Mouse (Mus musculus) brown adipose tissue, adult 24 weeks (tissue): Measurements from ENCODE around the gene Pmfbp1. TPM values are rescaled to one million over a fixed set of nuclear protein-coding genes. Genes with fewer than 3 reads are reported as not detected.
"Not testable (repeated sequence)": the region's sequence is repeated elsewhere in the genome, so short reads cannot be mapped to it uniquely, and the experiment has no call there.

Experiments used
- H3K27ac ChIP-seq: fragments of 200-500 bp; replicated peaks from 2 replicates; pipeline ENCODE4 v1.5.1; 2012; ENCODE audit warnings: low read depth, mild to moderate bottlenecking, low read length
- H3K4me1 ChIP-seq: fragments of 200-500 bp; 2 replicates; pipeline ENCODE4 v1.6.1; 2012; ENCODE audit warnings: low read length, mixed read lengths; ENCODE audit not compliant: control insufficient read depth, insufficient read depth, insufficient read length
- H3K4me3 ChIP-seq: fragments of 200-500 bp; 2 replicates; pipeline ENCODE4 v1.5.1; 2012; ENCODE audit warnings: low read depth, mild to moderate bottlenecking, low read length, moderate library complexity; ENCODE audit not compliant: insufficient read depth
- polyA plus RNA-seq: library from polyadenylated mRNA; stranded (reverse); fragments of >200 nt; gene quantifications from 2 replicates; pipeline ENCODE4 v1.2.4, GENCODE M21; 2012; ENCODE audit not compliant: missing spikeins, insufficient read depth, insufficient read length

Pmfbp1 gene
- polyA plus RNA-seq: not detected in 2 replicates

- H3K4me3 ChIP-seq: no peak within 1 kb of the TSS
These were observed at the start of gene Pmfbp1 for GRCm38 (mm10) chr8:109493727-109494126. Pmfbp1 (plus strand) TSS chr8:109494027.

GRCm38 (mm10) chr8:109446896-109447295 is 46.9 kb upstream of the Pmfbp1 start:
- not testable (repeated sequence) for H3K4me3 ChIP-seq, H3K27ac ChIP-seq, H3K4me1 ChIP-seq

More at GRCm38 (mm10) chr8:109493727-109494126, at the start of gene Pmfbp1:
- Histone ChIP-seq H3K27ac (no peak within 1 kb of the TSS), H3K4me1 (no peaks in the 10 kb centered on the region)

DNA sequence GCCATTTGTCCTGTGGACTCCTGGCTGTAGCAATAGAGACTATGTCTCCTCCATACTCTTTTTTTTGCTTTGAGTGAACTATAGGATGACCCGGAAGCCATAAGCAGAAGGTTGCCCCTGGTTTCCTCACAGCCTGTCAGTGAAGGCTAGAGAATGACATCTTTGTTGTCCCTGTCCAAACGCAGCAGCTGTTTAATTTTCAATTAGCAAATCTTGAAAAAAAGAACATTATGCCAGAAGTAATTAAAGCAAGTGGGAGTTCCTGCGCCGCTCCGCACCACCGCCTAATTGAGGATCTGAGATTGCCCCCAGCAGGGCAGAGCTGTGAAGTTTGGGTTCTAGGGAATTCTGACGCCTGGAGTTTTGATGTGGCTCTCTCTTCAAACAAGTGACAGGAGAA is 42.8 kb upstream of the Pmfbp1 start:
- H3K4me3 ChIP-seq: no peak overlapping the region
- H3K4me1 ChIP-seq: no peaks in the 10 kb centered on the region
- H3K27ac ChIP-seq: no peak overlapping the region

DNA sequence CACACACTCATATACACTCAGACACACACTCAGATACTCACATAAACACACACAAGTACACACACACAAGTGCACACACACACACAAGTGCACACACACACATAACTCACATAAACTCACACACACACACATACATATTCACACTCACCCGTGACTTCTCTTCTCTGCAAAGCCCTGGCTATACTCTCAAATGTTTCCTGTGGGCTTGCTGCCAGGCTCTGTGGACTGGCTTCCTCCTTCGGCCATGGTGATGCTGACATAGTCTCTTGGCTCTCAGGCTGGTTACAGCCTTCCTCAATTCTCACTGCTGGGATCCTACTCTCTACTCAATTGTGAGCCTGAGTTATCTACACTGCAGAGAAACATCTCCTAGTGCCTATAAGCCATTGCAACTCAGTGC is 38.7 kb upstream of the Pmfbp1 start:
- Histone ChIP-seq H3K4me1 (no peaks in the 10 kb centered on the region), H3K4me3 (no peak overlapping the region), H3K27ac (no peak overlapping the region)

GRCm38 (mm10) chr8:109457387-109457786 is 36.4 kb upstream of the Pmfbp1 start:
- Histone ChIP-seq H3K4me1 (no peaks in the 10 kb centered on the region), H3K4me3 (no peak overlapping the region)

GRCm38 (mm10) chr8:109458580-109458979 is 35.2 kb upstream of the Pmfbp1 start:
- Histone ChIP-seq H3K4me3 (no peak overlapping the region), H3K27ac (no peak overlapping the region), H3K4me1 (no peaks in the 10 kb centered on the region)

More at GRCm38 (mm10) chr8:109457387-109457786, 36.4 kb upstream of the Pmfbp1 start:
- H3K27ac ChIP-seq: no peak overlapping the region

DNA sequence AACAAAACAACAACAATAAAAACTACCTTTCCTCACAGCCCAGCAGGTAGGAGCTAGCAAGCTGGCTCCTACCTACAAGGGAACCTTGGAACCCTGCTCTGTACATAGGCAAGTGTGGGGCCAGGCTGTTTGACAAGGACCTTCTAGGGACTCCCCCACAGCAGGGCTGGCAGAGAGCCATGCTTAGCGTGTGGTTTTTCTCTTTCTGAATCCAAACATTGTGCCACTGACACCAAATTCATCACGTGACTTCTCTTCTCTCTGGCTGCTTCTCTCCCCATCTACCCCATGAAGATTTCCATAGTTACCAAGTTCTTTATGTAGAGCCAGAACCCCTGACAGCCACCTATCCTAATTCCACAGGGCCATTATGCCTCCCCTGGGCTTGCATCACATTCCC is 30.8 kb upstream of the Pmfbp1 start:
- no peak overlapping the region for H3K27ac ChIP-seq
- no peaks in the 10 kb centered on the region for H3K4me1 ChIP-seq
- no peak overlapping the region for H3K4me3 ChIP-seq

- H3K4me3 ChIP-seq: no peak overlapping the region
- H3K4me1 ChIP-seq: no peaks in the 10 kb centered on the region
- no peak overlapping the region for H3K27ac ChIP-seq
These were observed 30.0 kb upstream of the Pmfbp1 start for GRCm38 (mm10) chr8:109463677-109464313.

DNA sequence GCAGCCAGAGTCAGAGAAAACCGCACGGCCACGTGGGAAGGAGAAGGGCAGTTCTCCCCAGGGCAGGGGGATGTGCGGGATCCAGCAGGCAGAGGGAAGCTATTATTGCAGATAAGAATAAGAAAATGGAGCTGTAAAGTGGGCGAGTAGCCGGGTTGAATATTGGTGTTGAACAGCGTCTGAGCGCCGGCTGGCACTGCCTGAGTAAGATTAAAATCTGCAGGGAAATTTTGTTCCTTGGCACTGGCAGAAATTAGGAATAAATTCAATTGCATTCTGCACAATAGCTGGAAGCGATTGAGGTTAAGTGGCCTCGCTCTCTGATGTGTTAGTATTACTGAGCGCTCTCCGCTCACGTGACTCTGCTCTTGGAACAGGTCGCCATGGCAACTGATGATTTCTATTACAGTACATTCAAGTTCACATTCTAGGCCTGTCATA is 29.4 kb upstream of the Pmfbp1 start:
- no peak overlapping the region for H3K4me3 ChIP-seq
- no peak overlapping the region for H3K27ac ChIP-seq
- H3K4me1 ChIP-seq: no peaks in the 10 kb centered on the region

GRCm38 (mm10) chr8:109465056-109465455 is 28.8 kb upstream of the Pmfbp1 start:
- H3K4me1 ChIP-seq: no peaks in the 10 kb centered on the region
- no peak overlapping the region for H3K4me3 ChIP-seq

GRCm38 (mm10) chr8:109465761-109466160 is 28.1 kb upstream of the Pmfbp1 start:
- Histone ChIP-seq H3K4me3 (no peak overlapping the region), H3K27ac (no peak overlapping the region), H3K4me1 (no peaks in the 10 kb centered on the region)

More at GRCm38 (mm10) chr8:109465056-109465455, 28.8 kb upstream of the Pmfbp1 start:
- H3K27ac ChIP-seq: no peak overlapping the region

DNA sequence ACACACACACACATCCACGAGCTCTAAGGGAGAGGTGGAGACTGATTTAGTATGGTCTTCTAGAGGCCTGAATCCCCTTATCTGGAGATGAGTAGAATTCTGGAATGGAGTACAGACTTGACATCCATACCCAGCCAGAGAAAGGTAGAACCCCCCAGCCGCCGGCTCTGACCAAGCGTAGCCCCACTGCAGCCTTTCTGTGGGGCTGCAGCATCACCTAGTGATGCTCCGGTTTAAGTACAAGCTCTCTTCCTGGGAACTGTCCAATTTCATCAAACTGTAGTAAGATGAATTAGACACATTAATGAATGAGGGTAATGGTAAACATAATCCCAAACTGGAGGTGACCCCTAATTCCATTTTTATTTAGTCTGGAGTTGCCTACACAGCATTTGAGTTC is 26.3 kb upstream of the Pmfbp1 start:
- H3K4me3 ChIP-seq: no peak overlapping the region
- no peak overlapping the region for H3K27ac ChIP-seq
- H3K4me1 ChIP-seq: no peaks in the 10 kb centered on the region

DNA sequence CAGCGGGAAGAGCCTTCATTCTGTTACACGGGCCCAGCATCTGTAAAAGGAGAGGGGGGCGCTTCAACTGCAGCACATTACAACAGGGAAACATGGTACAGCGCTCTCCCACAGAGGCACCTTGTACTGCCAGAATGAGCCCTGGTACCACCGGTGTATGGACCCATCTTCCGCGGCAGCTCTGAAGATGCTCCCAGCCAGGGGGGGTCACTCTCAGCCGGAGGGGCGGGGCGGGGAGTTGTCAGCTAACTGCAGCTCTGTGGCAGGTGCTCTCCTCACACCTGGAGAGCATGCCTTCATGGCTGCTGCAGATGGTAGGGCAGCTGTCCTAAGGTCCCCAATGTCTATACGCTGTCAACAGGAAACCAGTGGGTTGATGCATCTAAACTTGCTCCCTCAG is 25.7 kb upstream of the Pmfbp1 start:
- no peak overlapping the region for H3K4me3 ChIP-seq

GRCm38 (mm10) chr8:109471876-109472275 is 22.0 kb upstream of the Pmfbp1 start:
- Histone ChIP-seq H3K27ac (no peak overlapping the region; the same call in 1 of the 2 replicates), H3K4me1 (no peaks in the 10 kb centered on the region), H3K4me3 (no peak overlapping the region)

More for the DNA sequence above, 25.7 kb upstream of the Pmfbp1 start:
- Histone ChIP-seq H3K4me1 (no peaks in the 10 kb centered on the region), H3K27ac (no peak overlapping the region)

DNA sequence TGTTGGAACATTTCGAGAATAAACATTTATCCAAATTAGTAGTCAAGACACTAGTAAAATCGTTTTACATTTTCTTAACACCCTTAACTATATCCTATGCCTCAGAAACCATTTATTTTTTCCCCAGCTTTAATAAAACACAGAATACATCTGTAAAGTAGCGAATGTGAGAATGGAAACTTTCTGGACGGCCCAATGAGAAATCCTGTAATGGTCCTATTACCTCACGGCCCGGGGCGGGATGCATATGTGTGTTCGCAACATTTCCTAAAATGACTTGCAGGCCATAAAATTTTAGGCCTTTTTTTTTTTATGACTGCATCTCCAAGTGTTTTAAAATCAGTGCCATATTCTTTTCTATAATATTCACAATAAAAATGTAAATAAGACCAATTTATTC is 21.4 kb upstream of the Pmfbp1 start:
- Histone ChIP-seq H3K4me3 (no peak overlapping the region), H3K27ac (no peak overlapping the region), H3K4me1 (no peaks in the 10 kb centered on the region)

GRCm38 (mm10) chr8:109474442-109475121 is 19.2 kb upstream of the Pmfbp1 start:
- no peak overlapping the region for H3K27ac ChIP-seq
- no peaks in the 10 kb centered on the region for H3K4me1 ChIP-seq
- no peak overlapping the region for H3K4me3 ChIP-seq
